Mouse (Mus musculus) liver, embryonic 14.5 days (tissue): ENCODE measurements around the gene Cep78. TPM values are rescaled to one million over a fixed set of nuclear protein-coding genes. Genes with fewer than 3 reads are reported as not detected.

Experiments used
- ATAC-seq: fragments of 200-750 bp; cut with Nextera tagmentation; 2 replicates; pipeline ENCODE4 v1.8.0; 2017; ENCODE audit warnings: moderate number of reproducible peaks, mild to moderate bottlenecking, moderate library complexity; ENCODE audit not compliant: insufficient read depth
- DNase-seq, 3 experiments: peaks; one replicate each; pipeline ENCODE4 v3.0.0-alpha.2; 2012 to 2013; ENCODE audit warnings: low read depth in 3 of 3, low spot score in 3 of 3
- H3K27ac ChIP-seq: fragments of 300-500 bp; sonication (generic); 2 replicates; pipeline ENCODE4 v1.5.1; 2014; ENCODE audit warnings: moderate library complexity, mild to moderate bottlenecking, control low read depth, inconsistent platforms
- H3K27me3 ChIP-seq: fragments of 300-500 bp; sonication (generic); 2 replicates; pipeline ENCODE4 v1.6.1; 2014; ENCODE audit warnings: mild to moderate bottlenecking, low read length, moderate library complexity; ENCODE audit not compliant: control insufficient read depth, insufficient read depth
- H3K36me3 ChIP-seq: fragments of 300-500 bp; sonication (generic); replicated peaks from 2 replicates; pipeline ENCODE4 v1.6.1; 2014; ENCODE audit warnings: low read depth; ENCODE audit not compliant: control insufficient read depth, insufficient read depth
- H3K4me1 ChIP-seq, 2 experiments: fragments of 200-500 bp in 1 of 2; fragments of 300-500 bp in 1 of 2; sonication (generic) in 1 of 2; replicated peaks; 2 replicates each; pipeline ENCODE4 v1.6.1; 2012 to 2014; ENCODE audit warnings: antibody characterized with exemption in 1 of 2, inconsistent platforms in 1 of 2, low read length in 1 of 2; ENCODE audit not compliant: control insufficient read depth in 2 of 2, insufficient read depth in 2 of 2
- H3K4me2 ChIP-seq: fragments of 300-500 bp; sonication (generic); 2 replicates; pipeline ENCODE4 v1.6.1; 2014; ENCODE audit warnings: low read depth, mild to moderate bottlenecking, control low read depth, moderate library complexity
- H3K4me3 ChIP-seq, 2 experiments: fragments of 200-500 bp in 1 of 2; fragments of 300-500 bp in 1 of 2; sonication (generic) in 1 of 2; 2 replicates each; pipeline ENCODE4 v1.5.1; 2012 to 2014; ENCODE audit warnings: low read depth in 2 of 2, low read length in 2 of 2, mild to moderate bottlenecking in 2 of 2, control low read depth in 1 of 2, inconsistent platforms in 1 of 2, moderate library complexity in 1 of 2; ENCODE audit not compliant: insufficient read depth in 1 of 2
- H3K9ac ChIP-seq: fragments of 300-500 bp; sonication (generic); replicated peaks from 2 replicates; pipeline ENCODE4 v1.6.1; 2014; ENCODE audit warnings: mild to moderate bottlenecking, control low read depth, moderate library complexity
- H3K9me3 ChIP-seq: fragments of 300-500 bp; sonication (generic); 2 replicates; pipeline ENCODE4 v1.6.1; 2016; ENCODE audit warnings: low read length, mixed read lengths; ENCODE audit not compliant: control insufficient read depth
- CTCF ChIP-seq: IDR thresholded peaks from 2 replicates; pipeline ENCODE4 v1.5.1; 2016; ENCODE audit warnings: antibody characterized with exemption, low read depth, control low read depth
- EP300 ChIP-seq: IDR thresholded peaks from 2 replicates; pipeline ENCODE4 v1.6.1; 2016; ENCODE audit warnings: antibody characterized with exemption, low read depth
- WGBS: fragments of 180-500 bp; shearing (Covaris S2); extraction: QIAGEN DNeasy Blood & Tissue Kit; methylation state at CpG from one replicate; pipeline ENCODE4 v1.1.7; 2014; ENCODE audit not compliant: insufficient replicate concordance; 5-methylcytosine and 5-hydroxymethylcytosine counted together
- polyA plus RNA-seq, 2 experiments: library from polyadenylated mRNA; depleted of rRNA in 1 of 2; stranded (reverse) in 1 of 2; unstranded in 1 of 2; fragments of >200 nt; fragmentation: Nextera tagmentation in 1 of 2; extraction: Ambion mirVana in 1 of 2; gene quantifications; 2 replicates each; pipeline versions ENCODE4 v1.2.1 to v1.2.3; 2012 to 2014

Gene Cep78
- polyA plus RNA-seq, 2 experiments = 5.1 to 8.7 TPM

DNA sequence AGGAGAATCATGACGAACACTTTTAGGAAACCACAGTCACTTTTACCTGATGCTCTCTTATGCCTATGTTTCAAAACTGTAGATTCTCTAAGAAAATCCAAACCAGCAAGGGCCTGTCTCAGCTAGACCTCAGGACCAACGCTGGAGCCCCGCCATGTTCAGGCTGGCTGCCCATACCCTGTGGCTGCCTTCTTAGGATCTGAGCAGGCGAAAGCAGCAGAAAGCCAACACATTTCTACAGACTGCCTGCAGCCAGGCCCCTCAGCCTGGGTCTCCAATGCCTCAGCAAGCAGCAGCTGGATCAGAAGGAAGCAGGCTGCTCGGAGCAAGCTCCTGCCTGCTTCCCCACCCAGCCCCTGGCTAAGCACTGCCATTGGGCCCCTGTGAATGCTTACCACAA is 73.3 kb downstream of the Cep78 start:
- 85% methylated on average over 5 of the region's 5 CpGs for WGBS
- no peak for ATAC-seq

GRCm38 (mm10) chr19:15910987-15911386 is 73.8 kb downstream of the Cep78 start:
- Histone ChIP-seq H3K27ac (no peak overlapping the region), H3K4me1 (no peaks in the 10 kb centered on the region), H3K9ac (no peak overlapping the region), H3K4me2 (no peak overlapping the region), H3K9me3 (no peaks in the 10 kb centered on the region), H3K27me3 (no peaks in the 10 kb centered on the region), H3K36me3 (peaks cover 73% of the 10 kb centered on the region), H3K4me3 (no peak overlapping the region)
- 61% methylated on average over 3 of the region's 3 CpGs for WGBS
- no peak for DNase-seq
- no peak for TF ChIP-seq CTCF
- TF ChIP-seq EP300 = no peak
- no peak for ATAC-seq

More for the DNA sequence above, 73.3 kb downstream of the Cep78 start:
- Histone ChIP-seq H3K27ac (no peak overlapping the region), H3K4me1 (no peaks in the 10 kb centered on the region), H3K36me3 (peaks cover 74% of the 10 kb centered on the region), H3K4me2 (no peak overlapping the region), H3K9ac (no peak overlapping the region), H3K9me3 (no peaks in the 10 kb centered on the region), H3K27me3 (no peaks in the 10 kb centered on the region), H3K4me3 (no peak overlapping the region)
- TF ChIP-seq CTCF = no peak
- TF ChIP-seq EP300 = no peak
- no peak for DNase-seq

DNA sequence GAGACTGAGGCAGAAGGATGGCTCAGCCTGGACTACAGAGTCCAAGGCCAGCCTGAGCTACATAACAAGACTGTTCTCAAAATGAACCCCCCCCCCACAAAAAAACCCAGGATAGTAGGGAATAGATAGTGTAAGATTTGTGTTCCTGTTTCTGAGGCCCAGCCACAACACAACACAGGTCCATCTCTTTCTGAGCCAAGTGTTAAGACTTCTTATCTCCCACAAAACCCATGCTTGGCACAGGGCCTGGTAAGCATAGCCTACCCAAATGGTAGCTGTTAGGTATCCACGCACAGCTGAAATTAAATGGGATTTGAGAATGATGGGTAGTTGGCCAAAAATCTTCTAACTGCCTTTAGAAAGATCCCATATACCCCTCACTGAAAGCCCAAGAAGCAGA is 74.3 kb downstream of the Cep78 start:
- no peak for TF ChIP-seq EP300
- TF ChIP-seq CTCF = no peak
- DNase-seq (no peak), ATAC-seq (no peak)
- H3K9me3 ChIP-seq = no peaks in the 10 kb centered on the region
- WGBS = 86% methylated on average over 1 of the region's 1 CpGs
- 0 out of 4 replicates have a peak, but pooled peaks cover 0 to under 1% of the 10 kb centered on the region in 2 experiments for H3K4me1 ChIP-seq
- no peak overlapping the region for H3K4me3 ChIP-seq
- no peak overlapping the region for H3K9ac ChIP-seq
- no peak overlapping the region for H3K27ac ChIP-seq
- no peaks in the 10 kb centered on the region for H3K27me3 ChIP-seq
- H3K4me2 ChIP-seq = no peak overlapping the region
- peaks cover 78% of the 10 kb centered on the region for H3K36me3 ChIP-seq

DNA sequence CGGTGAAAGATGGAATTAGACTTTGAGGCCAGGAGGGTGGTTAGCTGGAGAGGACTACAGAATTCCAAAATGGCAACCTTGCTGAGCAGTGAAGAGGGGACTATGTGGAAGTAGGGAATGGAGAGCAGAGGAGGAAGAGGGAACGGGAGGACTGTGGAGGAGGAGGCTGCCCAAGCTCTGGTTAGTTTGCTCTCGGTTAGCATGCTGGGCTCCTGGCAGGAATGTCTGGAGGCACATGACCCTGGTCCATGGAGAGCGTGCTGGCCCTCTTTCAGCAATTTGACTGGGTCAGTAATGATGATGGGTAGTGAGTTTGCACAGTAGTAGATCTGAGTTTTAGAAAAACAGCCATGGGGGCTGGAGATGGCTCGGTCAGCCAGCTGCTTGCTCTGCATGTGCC is 76.8 kb downstream of the Cep78 start:
- no peak overlapping the region for H3K9ac ChIP-seq
- no peak for TF ChIP-seq CTCF
- no peak for TF ChIP-seq EP300
- DNase-seq = no peak
- H3K4me3 ChIP-seq = no peak overlapping the region
- no peak overlapping the region for H3K4me2 ChIP-seq
- no peaks in the 10 kb centered on the region for H3K9me3 ChIP-seq
- H3K4me1 ChIP-seq = peaks cover 0 to 8% of the 10 kb centered on the region in 2 experiments; a peak in 2 of 4 replicates
- WGBS = 88% methylated on average over 5 of the region's 5 CpGs
- no peak overlapping the region for H3K27ac ChIP-seq
- H3K27me3 ChIP-seq = no peaks in the 10 kb centered on the region
- H3K36me3 ChIP-seq = peaks cover 67% of the 10 kb centered on the region
- ATAC-seq = no peak

Other genes with a start within 250 kb of the Cep78 start
- gene Psat1, start 37.7 kb downstream of the Cep78 start, polyA plus RNA-seq (2012; rRNA removed) = 65.5 and 82.3 TPM in 2 replicates
- gene Psat1, start 37.7 kb downstream of the Cep78 start, polyA plus RNA-seq (2014; fragmentation: Nextera tagmentation; extraction: Ambion mirVana) = 131 and 148 TPM in 2 replicates
- gene Gnaq, start 147.8 kb upstream of the Cep78 start, polyA plus RNA-seq (2012; rRNA removed) = 2.1 and 2.7 TPM in 2 replicates
- 1.4 and 1.7 TPM in 2 replicates for gene Gnaq, start 147.8 kb upstream of the Cep78 start, polyA plus RNA-seq (2014; fragmentation: Nextera tagmentation; extraction: Ambion mirVana)